Mouse (Mus musculus) ES-CJ7 (cell line): Measurements from ENCODE around the gene Ppp1r9b.
A peak's percentile ranks its signal among the peaks of the same experiment; 100 is the strongest.
"Not testable (repeated sequence)": the region's sequence is repeated elsewhere in the genome, so short reads cannot be mapped to it uniquely, and the experiment has no call there.

ENCODE experiments used
- DNase-seq: peaks from one replicate; pipeline ENCODE4 v3.0.0; 2011; ENCODE audit warnings: low read depth, low spot score

Gene Ppp1r9b

DNA sequence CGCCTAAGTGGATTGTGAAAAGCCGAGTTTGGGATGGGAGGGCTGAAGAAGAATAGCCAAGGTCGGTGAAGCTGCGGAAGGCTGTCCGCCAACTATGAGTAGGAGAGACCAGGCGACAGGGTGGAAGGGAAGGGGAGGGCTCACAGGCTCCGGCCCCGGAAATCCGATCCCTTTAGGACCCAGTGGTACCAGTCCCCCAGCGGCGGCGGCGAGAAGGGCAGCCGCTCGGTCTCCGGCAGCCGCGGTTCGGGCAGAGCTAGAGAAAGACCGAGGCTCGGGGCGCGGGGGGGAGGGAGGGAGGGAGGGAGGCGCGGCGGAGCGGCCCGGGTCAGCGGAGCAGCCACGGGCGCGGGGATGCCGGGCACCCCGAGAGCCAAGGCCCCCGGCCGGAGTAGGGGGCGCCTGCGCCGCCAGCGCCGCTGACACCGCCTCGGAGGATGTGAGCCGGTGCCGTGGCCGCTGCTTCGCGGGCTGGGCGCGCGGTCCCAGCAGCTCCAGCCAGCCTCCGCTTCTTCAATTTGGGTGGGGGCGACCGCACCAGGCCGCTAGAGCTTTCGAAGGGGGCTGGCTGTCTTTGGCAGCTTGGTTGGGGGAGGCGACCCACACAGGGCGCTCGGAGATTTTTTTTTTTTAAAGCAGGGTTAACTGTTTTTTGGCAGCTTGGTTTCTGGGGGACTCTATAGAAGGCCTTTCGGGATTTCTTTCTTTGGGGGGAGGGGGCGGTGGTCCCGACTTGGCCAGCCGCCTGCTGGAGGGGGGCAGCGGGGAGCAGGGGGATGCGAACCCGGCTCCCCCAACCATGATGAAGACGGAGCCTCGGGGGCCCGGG lies at the start of gene Ppp1r9b:
Ppp1r9b (plus strand) TSS at position 287 of the 829 bp plus-strand sequence.
- peak; percentile 87 for DNase-seq

DNA sequence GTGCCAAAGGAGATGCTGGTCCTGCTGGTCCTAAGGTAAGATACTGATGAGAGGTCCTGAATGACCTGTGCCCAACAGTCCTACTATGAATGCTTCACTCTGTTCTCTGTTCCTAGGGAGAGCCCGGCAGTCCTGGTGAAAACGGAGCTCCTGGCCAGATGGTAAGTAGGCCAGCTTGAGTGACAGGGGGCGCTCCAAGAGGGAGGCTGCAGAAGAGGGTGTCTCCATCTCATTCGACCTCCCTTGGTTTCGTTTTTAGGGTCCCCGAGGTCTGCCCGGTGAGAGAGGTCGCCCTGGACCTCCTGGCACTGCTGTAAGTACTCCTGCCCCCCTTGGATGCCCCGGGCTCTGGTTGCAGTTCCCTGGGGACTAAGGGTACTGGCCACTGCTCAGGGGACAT lies 49.7 kb upstream of the Ppp1r9b start:
- no peak for DNase-seq

DNA sequence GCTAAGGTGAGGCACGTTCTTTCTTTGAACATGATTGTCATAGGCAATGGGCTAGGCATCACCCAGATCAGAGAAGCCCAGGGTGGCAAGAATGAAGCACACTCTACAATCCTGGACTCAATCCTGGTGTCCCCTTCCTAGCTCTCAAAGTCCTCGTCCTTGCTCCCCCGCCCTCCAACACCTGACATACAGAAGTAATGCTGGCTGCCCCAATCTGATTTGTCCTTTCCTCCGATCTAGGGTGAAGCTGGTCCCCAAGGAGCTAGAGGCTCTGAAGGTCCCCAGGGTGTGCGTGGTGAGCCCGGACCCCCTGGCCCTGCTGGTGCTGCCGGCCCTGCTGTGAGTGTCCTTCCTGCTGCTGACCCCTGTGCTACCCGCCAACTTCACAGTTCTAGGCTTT lies 49.1 kb upstream of the Ppp1r9b start:
- DNase-seq, result no peak

DNA sequence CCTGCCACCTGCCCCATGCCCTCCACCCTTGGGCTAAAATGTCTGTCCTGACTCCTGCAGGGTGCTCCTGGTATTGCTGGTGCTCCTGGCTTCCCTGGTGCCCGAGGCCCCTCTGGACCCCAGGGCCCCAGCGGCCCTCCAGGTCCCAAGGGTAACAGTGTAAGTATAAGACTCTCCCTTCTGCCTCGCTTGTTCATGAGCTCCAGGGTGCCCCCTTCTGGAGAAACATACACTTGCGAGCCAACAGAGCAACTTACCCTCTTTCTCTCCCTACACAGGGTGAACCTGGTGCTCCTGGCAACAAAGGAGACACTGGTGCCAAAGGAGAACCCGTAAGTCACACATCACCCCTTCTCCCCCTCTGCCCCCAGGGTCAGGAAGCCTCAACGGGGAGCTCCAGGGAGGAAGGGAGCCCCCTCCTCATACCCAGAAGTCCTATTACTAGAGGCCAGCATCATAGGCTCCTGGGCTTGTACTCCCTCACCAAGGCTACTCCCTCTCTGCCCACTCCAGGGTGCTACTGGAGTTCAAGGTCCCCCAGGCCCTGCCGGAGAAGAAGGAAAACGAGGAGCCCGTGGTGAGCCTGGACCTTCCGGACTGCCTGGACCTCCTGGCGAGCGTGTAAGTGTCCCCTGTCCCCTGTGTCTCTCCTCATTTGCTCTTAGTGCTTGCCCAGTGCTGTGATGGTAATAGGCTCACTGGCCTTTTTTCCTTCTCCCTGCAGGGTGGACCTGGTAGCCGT lies 48.4 kb upstream of the Ppp1r9b start:
- peak; percentile 64 for DNase-seq

DNA sequence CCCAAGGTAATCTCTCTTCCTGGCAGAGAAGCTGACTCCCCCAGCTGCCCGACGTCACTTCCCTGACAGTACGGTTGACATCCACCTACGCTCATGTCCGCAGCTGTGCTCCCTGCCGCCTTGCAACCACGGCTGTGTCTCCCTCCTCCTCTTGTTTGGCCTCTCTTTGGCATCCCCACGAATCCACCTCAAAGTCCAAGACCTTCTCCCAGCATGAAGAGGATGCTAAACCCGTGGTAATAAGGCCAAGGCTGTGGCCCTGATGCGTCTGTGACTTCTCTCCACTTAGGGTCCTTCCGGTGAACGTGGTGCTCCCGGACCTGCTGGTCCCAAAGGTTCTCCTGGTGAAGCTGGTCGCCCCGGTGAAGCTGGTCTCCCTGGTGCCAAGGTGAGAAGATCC lies 47.8 kb upstream of the Ppp1r9b start:
- DNase-seq, result no peak

DNA sequence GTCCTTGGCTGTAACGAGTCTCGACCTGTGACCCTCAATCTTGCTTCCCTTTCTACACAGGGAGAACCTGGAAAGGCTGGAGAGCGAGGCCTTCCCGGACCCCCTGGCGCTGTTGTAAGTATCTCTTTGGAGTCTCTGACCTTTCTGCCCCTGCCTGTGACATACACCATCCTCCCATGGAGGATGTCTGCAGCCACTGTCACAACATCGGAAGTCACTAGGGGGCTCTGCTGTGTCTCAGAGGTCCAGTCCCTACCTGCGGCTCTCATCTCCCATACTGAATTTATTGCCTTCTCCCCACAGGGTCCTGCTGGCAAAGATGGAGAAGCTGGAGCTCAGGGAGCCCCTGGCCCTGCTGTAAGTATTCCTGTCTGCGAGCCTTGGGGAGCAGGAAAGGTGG lies 46.5 kb upstream of the Ppp1r9b start:
- peak; percentile 65 for DNase-seq

DNA sequence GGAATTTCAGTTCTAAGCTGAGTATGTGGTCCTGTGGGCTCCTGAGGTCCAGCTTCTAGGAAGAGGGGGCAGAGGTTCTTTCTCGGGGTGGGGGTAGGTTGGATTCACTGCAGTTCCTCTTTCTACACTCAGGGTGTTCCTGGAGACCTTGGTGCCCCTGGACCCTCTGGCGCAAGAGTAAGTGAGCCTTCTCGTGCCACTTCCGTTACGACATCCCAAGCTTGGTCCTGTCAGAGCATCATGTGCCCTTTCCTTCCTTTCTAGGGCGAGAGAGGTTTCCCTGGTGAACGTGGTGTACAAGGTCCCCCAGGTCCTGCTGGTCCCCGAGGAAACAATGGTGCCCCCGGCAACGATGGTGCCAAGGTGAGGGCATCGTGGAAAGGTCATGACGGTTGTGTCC lies 45.6 kb upstream of the Ppp1r9b start:
- DNase-seq, result no peak

DNA sequence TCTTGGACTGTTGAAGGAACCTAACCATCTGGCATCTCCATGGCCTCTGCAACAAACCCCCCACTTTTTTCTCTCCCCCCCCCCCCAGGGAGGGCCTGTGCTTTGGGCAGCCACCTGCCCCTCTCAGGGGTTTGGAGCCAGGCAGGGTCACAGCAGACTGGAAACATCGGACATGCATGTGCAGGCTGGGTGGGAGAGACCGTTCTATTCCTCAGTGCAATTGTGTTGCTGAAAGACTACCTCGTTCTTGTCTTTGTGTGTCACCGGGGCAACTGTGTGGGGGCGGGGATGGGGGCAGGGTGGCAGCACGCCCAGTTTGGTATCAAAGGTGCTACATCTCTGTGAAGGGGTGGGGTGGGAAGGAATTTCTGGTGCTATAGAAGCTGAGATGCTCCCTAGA lies 38.7 kb upstream of the Ppp1r9b start:
- peak; percentile 74 for DNase-seq

DNA sequence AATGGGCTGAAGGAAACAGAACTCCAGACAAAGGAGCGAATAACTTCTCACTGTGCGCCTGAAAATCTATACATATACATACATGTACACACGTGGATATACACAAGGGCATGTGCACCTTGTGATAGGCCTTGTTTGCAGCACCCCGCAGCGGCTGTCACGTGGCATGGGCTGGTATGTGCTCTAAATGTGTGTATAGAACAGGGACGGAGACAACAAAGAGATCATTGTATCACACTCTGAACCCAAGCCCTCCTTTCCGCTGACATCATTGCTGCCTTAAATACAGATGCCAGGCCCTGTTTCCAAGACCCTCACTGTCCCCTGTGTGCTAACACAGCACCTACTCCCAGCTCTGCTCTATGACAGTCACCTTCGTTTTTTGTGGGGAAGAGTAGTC lies 35.7 kb upstream of the Ppp1r9b start:
- no peak for DNase-seq

DNA sequence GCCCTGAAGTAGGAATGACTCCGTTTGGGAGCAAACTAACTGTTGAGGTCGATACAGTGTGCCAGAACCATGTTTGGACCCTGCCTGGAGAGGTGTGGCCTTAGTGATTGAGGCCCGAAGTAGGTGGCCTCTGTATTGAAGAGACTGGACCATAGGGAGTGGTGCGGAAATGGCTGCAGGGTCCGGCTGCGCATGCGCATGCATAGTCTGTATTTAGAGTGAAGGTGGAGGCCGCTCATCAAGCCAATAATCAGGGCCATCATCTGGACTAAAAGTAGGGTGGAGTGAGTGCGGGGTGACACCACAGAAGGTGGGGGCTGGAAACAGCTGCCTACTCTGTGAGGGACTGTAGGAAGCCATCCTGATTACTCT lies 33.2 kb upstream of the Ppp1r9b start:
- DNase-seq, result peak; percentile 88

DNA sequence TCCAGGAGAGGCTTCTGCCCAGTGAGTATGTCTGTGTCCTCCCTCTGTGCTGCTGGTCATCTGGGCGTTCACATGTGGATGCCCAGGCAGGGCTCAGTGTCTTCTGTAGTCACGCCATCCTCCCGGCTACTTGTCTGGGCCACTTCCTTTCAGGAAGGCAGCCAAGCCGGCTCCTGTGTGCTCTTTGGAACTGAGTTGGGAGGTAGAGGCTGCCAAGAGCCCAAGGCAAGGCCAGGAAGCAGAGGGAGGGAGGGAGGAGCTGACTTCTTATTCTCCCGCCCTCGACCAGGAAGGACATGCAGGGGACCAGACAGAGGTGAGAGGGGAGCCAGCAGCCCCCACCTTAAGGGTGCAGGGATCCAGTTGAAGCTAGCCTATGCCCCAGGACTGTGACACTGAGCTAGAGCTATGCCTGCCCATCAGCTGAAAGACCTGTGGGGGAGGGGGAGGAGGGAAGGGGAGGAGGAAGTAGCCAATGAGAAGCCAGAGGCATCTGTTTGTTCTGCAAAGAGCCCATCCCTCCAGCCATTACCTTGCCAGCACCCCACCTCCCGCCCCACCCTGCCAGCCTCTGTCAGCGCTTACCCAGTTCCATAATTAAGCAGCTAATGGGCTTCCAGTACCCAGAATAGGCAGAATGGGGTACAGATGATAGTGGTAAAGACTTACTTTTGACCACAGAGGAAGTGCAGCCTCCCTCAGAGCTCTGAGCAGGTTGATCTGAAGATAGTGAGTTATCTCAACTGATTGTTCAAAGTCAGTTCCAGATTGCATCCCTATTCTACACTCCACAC lies 32.6 kb upstream of the Ppp1r9b start:
- peak; percentile 98 for DNase-seq

DNA sequence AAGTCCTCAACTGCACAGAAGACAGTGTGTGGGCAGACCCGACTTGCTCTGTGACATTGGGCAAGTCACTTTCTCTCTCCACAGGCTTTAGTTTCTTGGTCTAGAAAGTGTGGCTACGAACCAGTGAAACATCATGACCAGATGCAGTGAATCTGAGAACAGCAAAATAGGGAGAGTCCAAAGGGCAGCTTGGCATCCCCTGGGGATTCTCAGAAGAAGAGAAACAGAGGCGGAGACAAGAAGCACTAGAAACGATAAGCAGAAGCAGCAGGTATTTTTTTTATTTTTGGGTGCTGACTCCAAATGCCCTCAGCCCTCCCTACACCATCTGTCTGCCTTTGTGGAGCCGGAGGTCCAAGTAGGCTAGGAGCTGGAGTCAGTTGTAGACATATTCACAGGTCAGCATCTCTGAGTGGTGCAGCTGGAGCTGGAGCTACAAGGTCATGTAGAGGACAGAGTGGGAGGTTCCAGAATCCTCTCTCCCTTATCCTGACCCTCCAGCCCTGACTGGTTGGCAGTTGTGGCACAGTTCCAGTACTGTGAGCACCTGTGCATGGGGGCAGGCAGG lies 28.2 kb upstream of the Ppp1r9b start:
- no peak for DNase-seq

DNA sequence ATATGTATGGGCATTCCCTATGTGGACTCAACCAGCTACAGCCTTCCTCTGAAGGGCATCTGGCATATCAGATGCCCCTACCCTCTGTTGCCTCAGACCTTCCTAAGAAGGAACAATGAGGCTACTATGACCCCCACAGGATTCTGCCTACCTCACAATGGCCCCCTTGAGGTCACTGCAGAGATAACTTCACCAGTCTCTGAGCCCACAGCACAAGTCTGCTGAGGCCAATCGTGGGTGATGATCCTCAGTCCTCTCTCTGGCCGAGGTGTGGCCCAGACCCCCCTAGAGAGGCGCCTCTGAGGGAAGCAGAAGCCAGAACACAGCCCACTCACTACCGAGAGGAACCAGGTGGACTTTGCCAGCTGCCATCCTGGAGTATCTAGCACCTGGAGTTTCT lies 23.4 kb upstream of the Ppp1r9b start, which contains the start of gene Hils1:
Hils1 (plus strand) TSS at position 175 of the 400 bp plus-strand sequence.
- peak; percentile 53 for DNase-seq

DNA sequence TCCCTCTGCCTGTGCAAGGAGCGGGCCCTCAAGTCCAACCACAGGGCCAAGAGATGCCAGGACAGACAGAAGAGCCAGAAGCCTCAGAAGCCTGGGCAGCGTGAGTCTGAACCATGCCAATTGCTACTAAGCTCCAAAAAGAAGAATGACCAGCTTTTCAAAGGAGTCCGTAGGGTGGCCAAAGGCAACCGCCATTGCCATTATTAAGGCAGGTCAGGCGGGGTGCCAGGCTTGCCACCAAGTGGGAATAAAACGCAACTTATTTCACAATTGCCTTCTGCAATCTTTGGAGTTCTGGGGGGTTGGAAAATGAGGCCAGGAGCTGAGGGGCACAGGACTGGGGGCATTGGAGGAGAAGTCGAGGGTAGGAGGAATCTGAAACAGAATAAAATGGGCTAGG lies 22.6 kb upstream of the Ppp1r9b start:
- DNase-seq, result no peak

DNA sequence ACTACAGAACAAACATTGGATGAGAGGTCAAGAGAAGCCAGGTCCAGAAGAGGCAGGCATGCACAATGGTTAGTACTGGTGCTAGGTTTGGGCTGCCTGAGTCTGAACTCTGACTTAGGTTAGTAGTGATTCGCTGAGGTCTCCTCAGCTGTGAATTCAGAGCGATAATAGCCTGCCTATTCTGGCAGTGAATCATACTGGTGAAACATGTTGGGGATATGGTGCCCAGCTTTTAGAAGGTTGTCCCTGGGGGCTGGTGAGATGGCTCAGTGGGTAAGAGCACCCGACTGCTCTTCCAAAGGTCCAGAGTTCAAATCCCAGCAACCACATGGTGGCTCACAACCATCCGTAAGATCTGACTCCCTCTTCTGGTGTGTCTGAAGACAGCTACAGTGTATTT lies 21.1 kb upstream of the Ppp1r9b start:
- DNase-seq, result not testable (repeated sequence)

DNA sequence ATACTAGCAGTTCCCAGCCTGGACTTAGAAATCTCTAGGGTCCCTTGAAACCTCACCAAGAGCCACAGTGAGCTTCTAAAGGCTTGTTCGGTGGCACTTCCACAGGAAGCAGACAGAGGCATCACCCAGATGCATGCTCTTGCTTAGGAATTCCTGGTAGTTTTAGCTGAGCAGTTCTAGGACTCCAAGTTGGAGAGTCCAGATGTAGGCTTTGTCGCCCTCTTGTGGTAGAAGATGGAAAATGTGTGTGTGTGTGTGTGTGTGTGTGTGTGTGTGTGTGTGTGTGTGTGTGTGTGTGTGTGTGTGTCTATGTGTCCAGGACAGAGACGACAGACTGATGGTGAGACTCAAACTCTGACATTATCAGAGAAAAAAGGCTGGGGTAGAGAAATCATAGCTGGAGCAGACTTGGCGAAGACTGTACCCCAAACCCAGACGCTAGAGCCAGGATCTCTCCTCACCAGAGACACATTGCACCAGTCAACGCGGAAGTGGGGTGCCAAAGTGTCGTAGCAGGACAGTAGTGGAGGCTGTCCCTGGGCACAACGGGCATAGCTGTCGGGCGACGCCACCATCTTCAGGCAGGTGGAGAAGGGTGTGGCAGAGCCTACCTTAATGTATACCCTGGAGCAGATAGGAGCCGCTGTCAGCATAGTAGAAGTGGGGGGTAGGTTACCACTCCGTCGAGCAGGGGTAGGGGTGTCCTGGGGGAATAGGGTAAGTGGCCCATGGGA lies 20.5 kb upstream of the Ppp1r9b start:
- DNase-seq, result peak; percentile 86

DNA sequence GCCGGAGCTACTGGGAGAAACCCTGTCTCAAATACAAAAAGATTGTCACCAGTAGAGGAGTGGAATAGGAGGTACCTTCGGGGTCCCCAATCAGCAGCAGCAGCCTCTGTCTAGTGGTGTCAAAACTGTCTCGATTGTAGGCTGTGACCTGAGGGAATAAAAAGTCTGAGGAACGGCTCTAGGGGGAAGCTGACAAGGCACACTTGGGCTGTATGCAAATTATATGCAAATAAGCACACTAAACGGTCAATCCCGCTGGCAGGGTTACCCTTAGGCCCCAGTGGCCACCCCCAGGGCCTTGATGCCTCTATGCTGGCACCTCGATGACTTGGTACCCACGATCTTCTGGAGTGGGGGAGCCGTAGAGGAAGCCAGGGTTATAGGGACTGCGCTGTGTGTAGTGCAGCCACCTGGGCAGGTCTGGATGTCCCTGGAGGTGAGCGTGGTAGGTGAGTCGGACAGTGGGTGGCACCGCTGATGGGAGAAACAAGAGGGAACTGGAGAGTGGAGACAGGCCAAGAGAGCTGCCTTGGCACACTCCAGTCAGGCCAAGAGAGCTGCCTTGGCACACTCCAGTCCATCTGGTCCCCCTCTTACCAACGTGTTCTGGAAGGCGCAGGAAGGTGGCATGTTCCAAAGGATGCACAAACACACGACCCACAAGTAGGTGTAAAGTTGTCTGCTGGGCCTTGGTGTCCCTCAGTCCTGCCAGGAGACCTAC lies 18.8 kb upstream of the Ppp1r9b start:
- no peak for DNase-seq

DNA sequence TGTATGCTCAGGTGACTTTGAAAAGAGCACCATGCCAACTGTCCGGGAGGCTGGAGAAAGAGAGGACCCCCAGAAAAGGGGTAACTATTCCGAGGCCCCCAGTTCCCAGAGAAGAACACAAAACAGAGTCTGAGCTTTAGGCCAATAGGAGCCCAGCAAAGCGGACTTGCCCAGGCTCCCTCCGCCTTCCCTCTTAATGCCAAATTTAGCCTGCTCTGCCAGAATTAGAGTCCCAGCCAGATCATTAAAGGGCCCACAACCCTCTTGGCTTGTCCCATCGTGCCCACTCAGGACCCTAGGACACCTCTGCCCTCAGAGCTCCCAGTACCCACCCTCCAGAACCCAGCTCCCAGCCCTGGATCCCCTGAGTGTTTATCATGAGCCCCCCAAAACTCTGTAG lies 17.9 kb upstream of the Ppp1r9b start:
- DNase-seq, result no peak

DNA sequence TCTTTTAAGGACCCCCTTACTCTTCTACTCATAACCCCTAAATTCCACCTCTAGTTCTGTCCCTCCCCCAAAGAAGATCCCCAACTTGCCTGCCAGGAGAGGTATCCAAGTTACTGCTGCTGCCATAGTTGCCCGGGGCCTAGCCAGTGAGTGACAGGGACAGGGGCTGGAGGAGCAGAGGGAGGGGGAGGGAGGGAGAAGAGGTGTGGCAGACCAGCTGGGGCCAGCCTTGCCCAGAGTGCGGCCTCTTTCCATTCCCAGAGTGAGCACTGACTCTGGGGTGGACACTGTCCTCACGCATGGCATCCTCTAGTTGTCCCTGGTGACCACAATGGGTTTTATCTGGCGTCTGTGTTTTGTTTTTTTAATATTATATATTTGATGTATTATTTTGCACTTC lies 17.5 kb upstream of the Ppp1r9b start:
- DNase-seq, result no peak

DNA sequence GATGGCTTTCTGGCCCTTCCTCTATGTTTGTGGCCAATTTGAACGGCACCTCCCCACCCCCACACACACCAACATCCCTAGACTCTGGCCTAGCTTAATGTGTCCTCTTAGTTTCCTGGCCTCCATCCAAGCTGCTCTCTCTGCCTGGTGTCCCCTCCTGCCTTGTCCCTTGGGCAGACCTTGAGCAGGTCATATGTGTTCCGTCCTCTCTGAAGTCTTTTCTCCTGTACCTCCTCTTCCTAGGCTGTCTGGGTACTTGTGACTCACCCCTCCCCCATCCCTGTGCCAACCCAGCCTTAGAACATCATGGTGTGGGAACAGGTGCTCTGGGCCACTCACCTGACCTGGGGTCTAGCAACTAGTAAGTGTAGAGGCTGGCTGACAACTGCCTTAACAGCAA lies 15.9 kb upstream of the Ppp1r9b start:
- no peak for DNase-seq

DNA sequence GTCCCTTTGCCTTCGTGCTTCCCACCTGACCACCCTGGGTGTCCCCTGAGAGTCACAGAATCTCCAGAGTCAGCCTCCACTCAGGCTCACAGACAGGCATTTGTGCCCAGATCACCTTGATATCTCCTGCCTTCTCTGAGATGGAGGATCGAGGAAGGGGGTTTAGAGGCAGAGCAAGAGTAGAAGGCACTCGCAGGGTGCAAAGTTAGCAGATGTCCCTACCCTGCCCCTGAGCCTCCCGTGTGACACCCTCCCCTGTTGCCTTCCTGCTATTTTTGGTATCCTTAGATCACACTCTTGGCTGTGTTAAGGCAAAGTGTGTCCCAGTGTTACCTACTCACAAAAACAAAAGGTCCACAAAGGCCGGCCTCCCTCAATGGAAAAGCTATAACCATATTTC lies 14.6 kb upstream of the Ppp1r9b start, which contains the start of gene Sgca:
Sgca (minus strand) TSS at position 129 of the 400 bp plus-strand sequence.
- DNase-seq, result no peak
